Mouse (Mus musculus) hindlimb bud, embryonic 11.5 days (tissue): ENCODE results near the gene Odf2.
"Not testable (repeated sequence)": the region's sequence is repeated elsewhere in the genome, so short reads cannot be mapped to it uniquely, and the experiment has no call there.

ENCODE experiments used
- DNase-seq: peaks from one replicate; pipeline ENCODE4 v3.0.0-alpha.2; 2012; ENCODE audit warnings: low read depth, low spot score; ENCODE audit errors: extremely low spot score

Odf2 gene

GRCm38 (mm10) chr2:29868949-29869645 lies 19.9 kb upstream of the Odf2 start, which contains the start of gene Cercam:
Cercam (plus strand) TSS chr2:29869164.
- peak; percentile 72 for DNase-seq

DNA sequence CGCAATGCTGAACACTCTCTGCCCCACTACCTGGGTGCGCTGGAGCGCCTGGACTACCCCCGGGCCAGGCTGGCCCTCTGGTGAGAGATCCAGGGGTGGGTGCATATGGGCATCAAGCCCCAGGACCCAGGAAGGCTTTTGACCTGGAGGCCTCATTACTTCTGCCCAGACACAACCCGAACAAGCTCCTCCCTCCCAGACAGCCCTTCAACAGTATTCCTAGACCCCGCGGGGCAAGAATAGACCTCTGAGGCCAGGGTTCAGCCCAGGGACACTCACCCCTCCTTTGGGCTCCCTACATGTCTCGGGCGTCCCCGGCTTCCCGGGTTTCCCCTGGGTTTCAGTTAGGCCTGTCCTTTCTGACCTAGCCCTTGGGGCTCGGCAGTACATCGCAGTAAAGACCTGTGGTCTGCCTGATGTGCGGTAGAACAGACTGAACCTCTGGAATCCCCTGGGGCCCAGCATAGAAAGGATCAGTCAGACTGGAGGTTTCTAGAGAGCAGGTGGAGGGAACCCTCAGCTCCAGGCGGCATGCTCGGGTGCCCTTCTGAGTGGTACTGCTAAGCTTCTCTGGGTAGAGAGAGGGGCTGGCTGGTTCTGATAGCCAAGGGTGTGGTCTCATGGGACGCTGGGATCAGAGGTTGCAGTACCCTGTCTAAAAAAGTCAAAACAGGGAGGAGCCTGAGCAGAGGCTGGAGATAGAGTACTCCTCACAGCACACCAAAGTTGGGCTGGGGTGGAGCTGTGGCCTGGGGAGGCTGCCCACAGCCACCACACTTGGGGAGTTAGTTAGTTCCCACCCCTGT lies 19.2 kb upstream of the Odf2 start:
- DNase-seq, result no peak

DNA sequence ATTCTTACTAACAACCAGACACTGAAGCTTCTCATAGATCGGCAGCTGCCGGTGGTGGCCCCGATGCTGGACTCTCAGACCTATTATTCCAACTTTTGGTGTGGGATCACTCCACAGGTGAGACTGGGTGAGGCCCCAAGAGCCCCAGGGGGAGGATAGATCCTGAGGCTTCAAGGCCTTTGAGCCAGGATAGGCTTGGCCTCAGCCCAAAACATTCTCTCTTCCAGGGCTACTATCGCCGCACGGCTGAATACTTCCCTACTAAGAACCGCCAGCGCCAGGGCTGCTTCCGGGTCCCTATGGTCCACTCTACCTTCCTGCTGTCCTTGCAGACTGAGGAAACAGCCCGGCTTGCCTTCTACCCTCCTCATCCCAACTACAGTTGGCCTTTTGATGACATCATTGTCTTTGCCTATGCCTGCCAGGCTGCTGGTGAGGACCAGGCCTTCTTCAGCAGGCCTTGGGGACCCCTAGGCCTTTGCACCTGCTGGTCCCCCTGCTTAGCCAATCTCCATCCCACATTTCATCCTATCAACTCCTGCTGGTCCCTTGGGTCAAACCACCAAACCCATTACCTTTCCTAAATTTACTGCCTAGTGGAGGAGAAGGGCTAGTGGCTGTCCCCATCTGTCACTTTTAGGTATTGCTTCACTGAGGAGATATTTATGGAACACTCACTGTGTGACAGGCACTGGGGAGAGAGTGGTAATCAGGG lies 16.3 kb upstream of the Odf2 start:
- DNase-seq, result no peak

GRCm38 (mm10) chr2:29873801-29874200 lies 15.2 kb upstream of the Odf2 start:
- no peak for DNase-seq

GRCm38 (mm10) chr2:29878061-29878460 lies 11.0 kb upstream of the Odf2 start:
- no peak for DNase-seq

DNA sequence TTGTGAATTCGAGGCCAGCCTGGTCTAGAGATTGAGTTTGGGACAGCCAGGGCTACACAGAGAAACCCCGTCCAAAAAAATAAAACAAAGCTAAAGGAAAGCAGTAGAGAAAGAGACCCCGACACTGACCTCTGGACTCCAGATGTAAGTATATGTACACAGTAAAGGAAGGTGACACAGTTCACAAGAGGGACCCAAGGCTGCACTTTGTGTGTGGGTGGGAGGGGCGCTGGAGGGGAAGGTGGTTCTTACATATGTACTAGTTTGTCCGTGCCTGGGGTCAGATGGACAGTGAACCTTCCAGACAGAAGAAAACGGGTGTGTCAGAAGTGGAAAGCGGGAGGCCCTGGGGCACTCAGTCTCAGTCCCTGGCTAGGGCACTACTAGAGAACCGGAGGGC lies 9.8 kb upstream of the Odf2 start:
- no peak for DNase-seq

- DNase-seq, result no peak
Observed at GRCm38 (mm10) chr2:29879964-29880830, 8.8 kb upstream of the Odf2 start.

- not testable (repeated sequence) for DNase-seq
Observed at GRCm38 (mm10) chr2:29886659-29887292, 2.2 kb upstream of the Odf2 start.

DNA sequence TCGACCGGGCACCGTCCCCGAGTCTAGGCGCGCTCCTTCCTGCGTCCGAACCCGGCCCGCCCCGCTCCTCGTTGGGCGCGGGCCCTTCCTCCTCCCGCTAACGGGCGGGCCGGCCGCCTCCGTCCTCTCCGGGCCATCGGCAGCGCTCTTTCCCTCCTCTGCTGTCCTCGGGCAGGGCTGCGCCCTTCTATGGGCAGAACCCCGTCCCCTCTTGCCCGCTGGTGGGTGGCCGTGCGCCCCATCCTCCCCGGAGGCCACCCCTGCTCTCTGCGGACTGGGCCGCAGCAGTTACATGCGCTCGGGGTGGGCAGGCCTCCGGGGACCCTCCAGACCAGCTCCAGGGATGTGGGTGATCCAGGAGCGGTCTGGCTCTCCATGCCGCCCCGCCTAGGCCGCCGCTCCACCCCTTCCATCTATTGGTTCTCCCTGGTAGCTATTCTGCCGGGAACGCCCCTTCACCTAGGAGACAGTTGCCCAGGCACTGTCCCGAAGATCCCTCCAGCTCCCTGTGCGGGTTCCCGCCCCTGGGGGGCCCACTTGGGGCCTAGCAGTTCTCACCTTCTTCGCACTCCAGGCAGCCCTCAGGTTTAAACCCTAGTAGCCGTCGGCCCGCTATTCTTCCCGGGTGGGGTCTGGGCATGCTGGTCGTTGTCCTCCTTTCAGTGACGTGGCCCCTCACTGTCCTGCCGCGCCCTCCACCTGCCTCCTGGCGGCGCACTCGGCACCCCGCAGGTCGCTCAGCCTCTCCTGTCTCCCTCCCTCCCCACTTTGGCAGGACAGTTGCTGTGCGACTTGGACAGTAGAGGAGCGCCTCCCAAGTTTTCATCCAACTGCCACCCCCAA lies 1.2 kb downstream of the Odf2 start:
- no peak for DNase-seq

GRCm38 (mm10) chr2:29891773-29892172 lies 2.8 kb downstream of the Odf2 start:
- DNase-seq, result no peak

GRCm38 (mm10) chr2:29896071-29896470 lies 7.0 kb downstream of the Odf2 start:
- no peak for DNase-seq

GRCm38 (mm10) chr2:29897366-29897765 lies 8.3 kb downstream of the Odf2 start:
- no peak for DNase-seq

- no peak for DNase-seq
Observed at GRCm38 (mm10) chr2:29898081-29898480, 9.1 kb downstream of the Odf2 start.

- DNase-seq, result no peak
Observed at GRCm38 (mm10) chr2:29902194-29902593, 13.2 kb downstream of the Odf2 start.

DNA sequence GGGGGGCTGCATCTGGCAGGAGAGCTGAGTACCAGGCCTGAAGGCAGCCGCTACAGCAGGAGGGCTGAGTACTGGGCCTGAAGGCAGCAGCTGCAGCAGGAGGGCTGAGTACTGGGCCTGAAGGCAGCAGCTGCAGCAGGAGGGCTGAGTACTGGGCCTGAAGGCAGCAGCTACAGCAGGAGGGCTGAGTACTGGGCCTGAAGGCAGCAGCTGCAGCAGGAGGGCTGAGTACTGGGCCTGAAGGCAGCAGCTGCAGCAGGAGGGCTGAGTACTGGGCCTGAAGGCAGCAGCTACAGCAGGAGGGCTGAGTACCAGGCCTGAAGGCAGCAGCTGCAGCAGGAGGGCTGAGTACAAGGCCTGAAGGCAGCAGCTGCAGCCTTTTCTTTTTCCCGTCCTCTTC lies 19.1 kb downstream of the Odf2 start:
- not testable (repeated sequence) for DNase-seq

GRCm38 (mm10) chr2:29910042-29910441 lies 21.0 kb downstream of the Odf2 start:
- no peak for DNase-seq

- no peak for DNase-seq
Observed at GRCm38 (mm10) chr2:29917621-29918020, 28.6 kb downstream of the Odf2 start.

- DNase-seq, result no peak
Observed at GRCm38 (mm10) chr2:29922011-29922410, 33.0 kb downstream of the Odf2 start.

DNA sequence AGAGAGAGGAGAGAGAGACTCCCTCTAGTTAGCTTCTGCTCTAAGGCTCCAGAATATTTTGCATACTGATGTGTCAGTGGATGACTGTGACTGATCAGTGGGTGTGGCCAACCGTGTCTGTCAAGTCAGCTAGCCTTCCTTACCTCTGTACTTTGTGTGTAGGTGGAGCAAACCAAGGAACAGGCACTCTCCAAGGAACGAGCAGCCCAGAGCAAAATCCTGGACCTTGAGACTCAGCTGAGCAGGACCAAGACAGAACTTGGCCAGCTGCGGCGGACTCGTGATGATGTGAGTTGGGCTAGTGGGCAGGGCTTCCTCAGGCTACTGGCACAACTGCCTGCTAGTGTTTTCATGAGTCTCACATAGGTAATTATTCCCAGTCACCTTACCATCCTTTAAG lies 37.5 kb downstream of the Odf2 start:
- DNase-seq, result no peak
